Mouse (Mus musculus) heart, adult 2 months (tissue): ENCODE measurements around the gene Rmnd5a.

Experiments used
- CTCF ChIP-seq: fragments of 200-600 bp; IDR thresholded peaks from 2 replicates; pipeline ENCODE4 v1.8.1; 2022; ENCODE audit warnings: antibody characterized with exemption, mild to moderate bottlenecking, moderate library complexity
- EP300 ChIP-seq: fragments of 200-500 bp; IDR thresholded peaks from 2 replicates; pipeline ENCODE4 v1.6.1; 2011; ENCODE audit warnings: low read depth, low read length, control low read depth; ENCODE audit not compliant: insufficient read depth
- POLR2A ChIP-seq: fragments of 200-500 bp; IDR thresholded peaks from 2 replicates; pipeline ENCODE4 v1.6.1; 2011; ENCODE audit warnings: mild to moderate bottlenecking, low read depth, low read length, control low read depth; ENCODE audit not compliant: insufficient read depth

DNA sequence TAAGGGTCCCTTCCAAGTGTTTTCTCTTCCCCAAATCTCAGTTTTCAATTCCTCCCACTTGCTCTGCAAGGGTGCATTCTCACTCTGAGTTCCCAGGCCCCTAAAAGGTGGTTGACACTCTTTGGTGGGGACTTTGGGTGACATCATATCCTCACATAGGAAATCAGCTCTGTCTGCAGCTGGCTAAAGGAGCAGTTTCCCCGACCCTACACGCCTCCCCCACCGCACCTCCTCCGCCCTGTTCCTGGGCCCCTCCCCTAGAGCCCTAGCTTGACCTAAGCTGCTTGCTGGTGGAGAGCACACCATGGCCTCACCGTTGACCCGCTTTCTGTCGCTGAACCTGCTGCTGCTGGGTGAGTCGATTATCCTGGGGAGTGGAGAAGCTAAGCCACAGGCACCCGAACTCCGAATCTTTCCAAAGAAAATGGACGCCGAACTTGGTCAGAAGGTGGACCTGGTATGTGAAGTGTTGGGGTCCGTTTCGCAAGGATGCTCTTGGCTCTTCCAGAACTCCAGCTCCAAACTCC, 67.1 kb downstream of the Rmnd5a start, which contains the start of gene Cd8a:
- TF ChIP-seq CTCF = no peak
- TF ChIP-seq POLR2A = no peak
- TF ChIP-seq EP300 = no peak
